Mouse (Mus musculus): ENCODE measurements around the gene Gabra2. TPM values are rescaled to one million over a fixed set of nuclear protein-coding genes. Genes with fewer than 3 reads are reported as not detected.

The Gabra2 gene
- polyA plus RNA-seq, 1 experiment from 2014 or later = 38.3 TPM

DNA sequence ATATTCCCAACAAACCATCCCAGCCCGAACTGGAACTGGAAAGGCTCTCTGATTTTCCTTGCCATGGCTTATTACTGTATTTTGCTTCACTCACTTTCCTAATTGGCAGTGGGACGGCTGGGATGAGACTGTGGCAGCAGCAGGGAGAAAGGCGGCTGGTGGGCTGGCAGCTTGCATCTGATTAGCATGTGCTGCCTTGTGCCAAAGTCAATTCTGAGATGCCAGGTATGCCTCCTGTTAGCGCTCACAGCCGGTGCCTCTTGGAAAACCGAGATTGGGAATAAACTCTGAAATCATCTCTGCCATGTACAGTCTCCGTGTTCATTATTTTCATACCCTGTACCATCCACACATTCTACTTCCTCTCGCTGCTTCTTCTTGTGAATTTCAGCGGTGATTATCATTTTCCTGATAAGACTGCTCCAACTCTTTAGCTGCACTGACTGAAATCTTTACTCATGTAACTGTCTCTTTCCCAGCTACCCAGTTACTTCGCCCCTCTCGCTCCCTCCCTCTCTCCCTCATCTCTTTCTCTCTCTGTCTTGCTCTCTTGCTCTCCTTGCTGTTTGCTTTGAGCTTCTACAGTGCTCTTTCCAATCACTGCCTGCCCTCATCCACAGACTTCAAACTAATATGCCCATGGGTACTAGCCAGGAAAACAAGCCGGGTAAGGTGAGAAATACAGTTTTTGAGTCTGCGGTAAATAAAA is 99.9 kb downstream of the Gabra2 start:
- H3K4me3 ChIP-seq (replicated peaks; ENCODE audit: low read depth, low read length) = no peak overlapping the region
- DNase-seq (peak; percentile 45), ATAC-seq (ENCODE audit: low FRiP score, low TSS enrichment) (peak; percentile 40)
- H3K27me3 ChIP-seq (ENCODE audit: control insufficient read depth, insufficient read depth, low read length) = no peaks in the 10 kb centered on the region
- no peaks in the 10 kb centered on the region for H3K36me3 ChIP-seq (ENCODE audit: control insufficient read depth, insufficient read depth, low read length)
- H3K9me3 ChIP-seq (ENCODE audit: control insufficient read depth, low read length) = no peaks in the 10 kb centered on the region
- 73% methylated on average over 13 of the region's 13 CpGs for WGBS
- H3K4me1 ChIP-seq (ENCODE audit: control insufficient read depth, insufficient read depth, low read length) = no peaks in the 10 kb centered on the region
- no peak overlapping the region for H3K4me2 ChIP-seq (ENCODE audit: low read length)
- no peak overlapping the region for H3K9ac ChIP-seq (replicated peaks; ENCODE audit: low read length)
- H3K27ac ChIP-seq (replicated peaks; ENCODE audit: low read depth, low read length) = no peak overlapping the region; the same call in 1 of the 2 replicates

DNA sequence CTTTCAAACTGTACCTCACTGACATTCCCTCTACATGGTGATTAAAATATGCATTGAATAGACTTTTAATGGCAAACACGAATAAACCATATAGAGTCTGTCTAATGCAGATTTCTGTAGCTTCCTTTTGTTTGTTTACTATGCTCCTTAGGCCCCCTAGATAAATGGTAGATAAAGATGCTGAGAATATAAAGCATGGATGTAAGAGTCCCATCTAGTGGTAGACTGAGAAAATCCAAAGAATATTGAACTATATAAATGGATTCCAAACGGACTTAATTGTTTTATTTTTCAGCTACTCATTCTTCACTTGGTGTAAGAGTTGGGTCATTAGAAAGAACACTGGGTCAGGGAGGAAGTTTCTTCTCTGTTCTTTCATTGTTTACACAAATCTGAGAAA is 102.4 kb downstream of the Gabra2 start:
- ATAC-seq (ENCODE audit: low FRiP score, low TSS enrichment) (no peak), DNase-seq (no peak)
- Histone ChIP-seq H3K9ac (replicated peaks; ENCODE audit: low read length) (no peak overlapping the region), H3K4me1 (ENCODE audit: control insufficient read depth, insufficient read depth, low read length) (no peaks in the 10 kb centered on the region), H3K9me3 (ENCODE audit: control insufficient read depth, low read length) (no peaks in the 10 kb centered on the region), H3K36me3 (ENCODE audit: control insufficient read depth, insufficient read depth, low read length) (no peaks in the 10 kb centered on the region), H3K27ac (replicated peaks; ENCODE audit: low read depth, low read length) (no peak overlapping the region), H3K27me3 (ENCODE audit: control insufficient read depth, insufficient read depth, low read length) (no peaks in the 10 kb centered on the region), H3K4me2 (ENCODE audit: low read length) (no peak overlapping the region), H3K4me3 (replicated peaks; ENCODE audit: low read depth, low read length) (no peak overlapping the region)
- 76% methylated on average over 2 of the region's 2 CpGs for WGBS

DNA sequence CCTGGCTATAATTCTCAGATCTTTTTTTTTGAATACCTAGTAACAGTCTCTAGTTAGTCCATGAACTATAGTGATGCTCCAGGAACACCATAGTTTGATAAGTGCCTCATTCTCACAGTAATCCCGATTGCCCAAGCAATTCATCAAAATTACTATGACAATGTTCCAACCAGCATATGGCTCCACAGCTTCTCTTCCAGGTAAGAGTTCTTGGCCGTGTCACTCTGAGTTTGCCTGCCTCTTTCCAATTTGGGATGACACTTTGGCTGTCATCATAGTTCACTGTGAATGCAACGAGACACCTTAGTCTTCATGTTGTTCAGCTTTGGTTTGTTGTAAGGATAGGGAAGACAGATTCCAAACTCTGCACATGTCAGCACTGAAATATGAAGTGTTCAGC is 104.8 kb downstream of the Gabra2 start:
- WGBS = 92% methylated on average over 3 of the region's 3 CpGs
- Histone ChIP-seq H3K27ac (replicated peaks; ENCODE audit: low read depth, low read length) (no peak overlapping the region), H3K36me3 (ENCODE audit: control insufficient read depth, insufficient read depth, low read length) (no peaks in the 10 kb centered on the region), H3K9ac (replicated peaks; ENCODE audit: low read length) (no peak overlapping the region), H3K27me3 (ENCODE audit: control insufficient read depth, insufficient read depth, low read length) (no peaks in the 10 kb centered on the region), H3K4me2 (ENCODE audit: low read length) (no peak overlapping the region), H3K4me3 (replicated peaks; ENCODE audit: low read depth, low read length) (no peak overlapping the region), H3K4me1 (ENCODE audit: control insufficient read depth, insufficient read depth, low read length) (no peaks in the 10 kb centered on the region), H3K9me3 (ENCODE audit: control insufficient read depth, low read length) (no peaks in the 10 kb centered on the region)
- ATAC-seq (ENCODE audit: low FRiP score, low TSS enrichment) = no peak
- DNase-seq = no peak

All from midbrain, embryonic 14.5 days (tissue).